Mouse (Mus musculus): ENCODE measurements around the gene Bag5.
"Not testable (repeated sequence)": the region's sequence is repeated elsewhere in the genome, so short reads cannot be mapped to it uniquely, and the experiment has no call there.

Gene Bag5

DNA sequence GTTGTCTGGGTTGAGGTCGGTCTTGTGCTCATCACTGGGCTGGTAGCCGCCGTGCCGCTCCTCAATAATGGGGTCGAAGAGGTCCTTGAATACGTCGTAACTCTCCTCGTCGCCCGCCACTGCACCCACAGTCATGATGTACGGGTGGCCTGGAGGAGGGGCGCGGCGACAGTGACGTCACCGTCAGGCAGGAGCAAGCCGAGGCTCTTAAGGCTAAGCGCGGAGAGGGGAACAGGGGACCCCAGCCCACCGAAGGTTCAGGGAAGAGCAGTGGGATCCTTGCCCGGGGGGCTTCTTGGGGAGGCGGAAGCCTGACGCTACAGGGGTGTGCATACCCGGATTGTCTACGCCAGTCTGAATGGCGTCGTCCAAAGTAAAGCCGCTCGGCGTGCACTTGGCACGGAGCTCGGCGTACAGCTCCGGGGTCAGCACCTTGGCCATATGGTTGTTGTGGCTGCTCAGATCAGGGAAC, 41.6 kb downstream of the Bag5 start:
- DNase-seq, result peak; percentile 81

DNA sequence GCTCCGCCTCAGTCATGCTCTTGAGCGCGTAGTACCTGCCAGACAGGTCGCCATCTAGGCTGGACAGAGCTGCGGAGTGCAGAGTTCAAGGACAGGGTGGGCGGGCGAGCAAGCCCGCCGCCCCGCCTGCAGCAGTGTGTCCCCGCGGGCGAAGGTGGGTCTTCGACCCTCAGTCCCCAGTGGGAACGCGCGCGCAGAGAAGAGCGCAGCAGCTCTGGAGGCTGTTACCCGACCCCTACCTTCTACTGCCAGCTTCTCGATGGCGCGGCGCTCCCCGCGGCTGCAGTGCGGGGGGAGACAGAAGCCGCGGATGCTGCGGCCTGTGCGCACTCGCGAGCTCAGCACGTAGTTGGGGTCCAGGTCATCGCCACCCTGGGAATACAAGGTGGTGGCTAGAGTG, 42.1 kb downstream of the Bag5 start:
- peak; percentile 51 for DNase-seq

DNA sequence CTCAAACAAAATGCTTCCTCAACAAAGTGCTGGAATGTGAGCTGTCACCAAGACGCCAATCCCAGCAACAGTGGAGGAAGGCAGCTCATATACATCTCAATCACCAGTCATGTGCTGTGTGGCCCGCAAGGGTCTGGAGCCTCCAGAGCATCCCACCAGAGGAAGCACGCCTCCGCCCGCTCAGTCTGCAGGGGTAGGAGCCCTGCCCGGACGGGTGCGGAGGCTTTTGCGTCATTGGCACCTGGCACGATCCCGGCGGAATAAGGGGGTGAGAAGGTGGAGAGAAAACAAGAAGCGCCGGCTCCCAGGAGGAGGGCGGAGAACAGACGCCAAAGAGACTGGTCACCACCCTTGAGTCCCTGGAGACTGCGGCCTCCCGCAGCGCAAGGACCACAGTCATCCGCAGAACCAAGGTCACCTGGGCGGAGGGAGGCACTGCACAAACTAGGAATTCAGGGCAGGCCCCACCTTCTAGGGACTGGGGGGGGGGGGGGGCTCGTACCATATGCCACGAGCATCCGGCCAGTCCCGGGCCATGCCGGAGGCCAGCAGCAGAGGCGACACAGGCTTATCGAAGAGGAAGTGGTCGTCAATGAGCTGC, 42.6 kb downstream of the Bag5 start:
- DNase-seq, result peak; percentile 57

DNA sequence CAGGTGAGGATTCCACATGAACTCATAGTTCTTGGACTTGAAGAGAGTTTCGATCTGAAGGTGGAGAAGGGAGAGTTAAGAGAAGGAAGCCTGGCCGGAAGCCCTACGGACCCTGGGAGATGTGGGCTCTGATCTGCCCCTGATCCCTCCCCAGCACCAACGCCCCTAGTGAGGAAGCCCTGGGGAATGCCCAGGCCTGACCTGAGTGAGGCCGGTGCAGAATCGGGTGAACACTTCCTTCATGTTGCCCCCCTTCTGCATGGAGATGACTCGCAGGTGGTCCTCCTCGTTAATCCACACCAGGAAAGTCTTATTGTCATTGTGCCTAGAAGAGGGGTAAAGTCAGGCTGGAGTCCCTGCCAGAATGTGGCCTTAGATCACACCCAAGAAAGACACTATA, 43.1 kb downstream of the Bag5 start:
- peak; percentile 16 for DNase-seq

DNA sequence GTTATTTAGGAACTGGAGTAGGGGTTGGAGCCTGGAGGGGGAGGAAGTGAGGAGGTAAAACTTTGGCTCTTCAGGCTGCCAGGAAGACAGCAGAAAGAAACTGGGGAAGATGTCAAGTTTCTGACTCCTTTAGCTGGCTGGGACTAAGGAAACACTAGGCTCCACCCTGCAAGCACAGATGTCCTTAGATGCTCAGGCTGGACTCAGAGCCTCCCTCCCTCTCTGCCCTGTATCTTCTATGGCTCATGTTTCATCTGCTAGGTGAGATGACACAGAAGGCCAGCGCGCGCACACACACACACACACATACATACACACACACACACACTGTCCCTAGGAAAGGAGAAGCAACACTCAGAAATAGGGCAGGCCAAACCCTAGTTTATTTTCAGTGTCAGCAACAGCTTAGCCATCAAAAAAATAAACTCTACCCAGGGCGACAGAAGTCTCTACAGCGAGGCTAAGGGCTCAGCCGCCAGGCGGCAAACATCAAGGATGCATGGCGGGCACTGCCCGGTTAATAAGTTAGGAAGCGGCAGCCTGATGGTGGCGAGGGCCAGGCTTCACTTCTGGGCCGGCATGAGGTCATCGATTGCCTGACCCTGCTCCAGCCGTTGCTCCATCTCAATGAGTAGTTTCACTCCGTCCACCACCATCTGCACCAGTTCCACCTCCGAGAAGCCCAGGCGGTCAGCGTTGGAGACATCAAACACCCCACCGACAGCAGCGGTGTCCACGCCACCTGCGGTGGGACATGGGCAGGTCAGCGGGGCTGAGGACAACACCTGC, 43.9 kb downstream of the Bag5 start:
- DNase-seq, result peak; percentile 52

DNA sequence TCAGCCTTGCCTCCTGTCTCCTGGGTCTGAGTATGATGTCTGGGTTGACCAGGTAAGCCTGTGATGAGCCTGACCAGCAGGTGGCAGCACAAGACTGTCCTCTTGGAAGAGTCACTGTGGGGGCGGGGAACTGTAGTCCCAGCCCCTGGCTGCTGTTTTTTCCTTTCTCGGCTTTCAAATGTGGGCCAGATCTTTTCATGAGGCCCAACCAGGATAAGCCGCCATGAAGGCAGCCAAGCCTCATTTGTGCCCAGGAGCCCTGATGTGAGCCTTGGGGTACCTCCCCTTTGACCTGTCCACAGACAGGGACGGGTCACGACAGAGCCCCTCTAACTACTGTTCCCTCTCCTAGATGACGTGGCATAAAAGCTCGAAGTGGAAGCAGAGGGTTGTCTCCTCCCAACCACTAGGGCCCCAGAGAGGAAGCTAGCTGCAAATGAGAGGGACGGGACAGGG, 44.6 kb downstream of the Bag5 start:
- DNase-seq, result peak; percentile 95

DNA sequence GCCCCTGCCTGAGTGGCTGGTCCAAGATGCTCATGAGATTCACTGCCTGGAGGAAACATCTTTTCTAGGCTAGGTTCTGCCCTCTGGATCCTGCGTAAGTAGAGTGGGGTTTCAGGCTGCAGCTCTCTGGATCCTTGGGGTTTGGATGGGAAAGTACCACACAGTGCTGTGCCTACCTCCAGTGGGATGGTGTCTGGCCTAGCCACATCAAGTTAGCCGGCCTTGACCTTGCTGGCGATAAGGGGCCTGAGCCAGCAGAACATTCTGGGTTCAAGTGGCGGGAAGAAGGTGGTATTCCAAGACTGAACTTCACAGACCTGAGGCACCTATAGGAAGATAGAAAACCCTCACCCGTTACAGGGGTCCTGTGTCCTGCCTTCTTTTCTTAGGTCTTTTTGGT, 45.6 kb downstream of the Bag5 start:
- DNase-seq, result peak; percentile 21

DNA sequence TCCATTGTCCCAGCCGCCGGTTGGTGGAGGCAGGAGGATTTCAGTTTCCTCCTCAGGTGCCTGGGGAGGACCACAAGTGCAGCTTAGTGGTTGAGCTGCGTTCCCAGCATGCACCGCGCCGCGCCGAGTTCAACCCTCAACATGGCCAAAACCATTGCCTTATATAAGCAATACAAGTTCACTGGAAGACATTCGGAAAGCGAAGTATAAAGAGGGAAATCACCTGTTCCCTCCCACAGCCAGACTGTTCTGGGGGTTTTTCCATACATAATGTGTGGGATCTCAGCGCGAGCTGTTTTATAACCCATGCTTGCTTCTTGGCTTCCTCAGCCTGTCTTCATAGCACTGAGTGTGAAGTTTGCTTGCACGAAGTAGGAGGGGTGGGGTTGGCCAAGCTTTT, 46.7 kb downstream of the Bag5 start:
- peak; percentile 3 for DNase-seq

DNA sequence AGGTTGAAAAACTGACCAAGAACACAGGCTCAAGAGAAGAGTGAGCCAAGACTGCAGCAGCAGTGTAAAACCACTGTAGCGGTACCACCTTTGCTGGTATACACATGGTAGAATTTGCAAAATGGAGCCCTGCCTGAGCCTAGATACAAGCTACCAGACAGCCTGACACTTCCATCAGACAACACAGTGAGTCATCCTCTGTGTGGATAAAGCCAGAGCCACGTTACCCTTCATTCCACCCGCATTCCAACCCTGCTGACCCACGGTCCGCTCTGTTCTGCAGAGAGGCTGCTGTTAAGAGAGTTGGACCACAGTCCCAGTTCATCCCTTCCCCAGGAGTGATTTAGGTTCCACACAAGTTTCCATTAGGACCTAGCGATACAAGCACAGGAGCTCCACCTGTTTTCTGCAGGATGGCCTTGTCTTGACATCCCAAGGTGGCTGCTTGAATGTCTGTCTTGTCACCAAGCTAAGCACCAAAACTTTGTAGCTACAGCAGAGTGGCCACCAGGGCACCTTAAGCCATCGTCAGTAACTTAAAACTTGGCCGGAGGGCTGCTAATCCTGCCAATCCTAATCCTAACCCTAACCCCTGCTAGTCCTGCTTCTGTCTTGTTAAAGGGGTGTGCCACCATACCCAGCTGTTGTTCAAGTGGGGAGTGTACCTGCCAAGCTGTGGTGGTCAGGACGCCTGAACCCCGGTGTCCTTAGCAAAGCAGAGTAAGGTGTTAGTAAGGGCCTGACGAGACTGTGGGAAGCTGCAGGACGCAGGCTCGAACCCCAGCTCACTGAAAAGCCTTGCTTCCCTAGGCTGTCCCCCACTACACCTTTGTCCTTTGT, 47.8 kb downstream of the Bag5 start:
- DNase-seq, result peak; percentile 19

DNA sequence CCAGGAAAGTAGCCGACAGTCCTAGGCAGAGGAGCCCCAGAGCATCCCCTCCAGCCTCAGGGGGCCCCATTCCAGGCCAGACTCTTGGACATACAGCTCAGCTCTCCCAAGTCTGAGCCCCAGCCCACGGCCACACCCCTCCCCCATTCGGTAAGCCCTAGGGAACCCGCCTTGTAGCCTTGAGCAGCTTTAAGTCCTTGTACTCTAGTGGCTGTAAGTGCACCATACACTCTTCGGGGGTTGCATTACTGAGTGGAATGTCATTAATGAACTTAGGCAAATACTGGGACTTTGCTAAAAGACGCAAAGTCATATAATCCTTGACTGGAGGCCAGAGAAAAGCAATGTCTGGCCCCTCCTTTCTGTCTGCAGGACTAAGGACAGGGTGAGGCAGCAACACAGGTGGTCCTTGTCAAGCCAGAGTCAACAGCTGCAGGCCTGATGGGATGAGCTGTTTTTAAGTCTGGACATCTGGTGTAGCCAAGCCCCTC, 48.9 kb downstream of the Bag5 start:
- peak; percentile 82 for DNase-seq

DNA sequence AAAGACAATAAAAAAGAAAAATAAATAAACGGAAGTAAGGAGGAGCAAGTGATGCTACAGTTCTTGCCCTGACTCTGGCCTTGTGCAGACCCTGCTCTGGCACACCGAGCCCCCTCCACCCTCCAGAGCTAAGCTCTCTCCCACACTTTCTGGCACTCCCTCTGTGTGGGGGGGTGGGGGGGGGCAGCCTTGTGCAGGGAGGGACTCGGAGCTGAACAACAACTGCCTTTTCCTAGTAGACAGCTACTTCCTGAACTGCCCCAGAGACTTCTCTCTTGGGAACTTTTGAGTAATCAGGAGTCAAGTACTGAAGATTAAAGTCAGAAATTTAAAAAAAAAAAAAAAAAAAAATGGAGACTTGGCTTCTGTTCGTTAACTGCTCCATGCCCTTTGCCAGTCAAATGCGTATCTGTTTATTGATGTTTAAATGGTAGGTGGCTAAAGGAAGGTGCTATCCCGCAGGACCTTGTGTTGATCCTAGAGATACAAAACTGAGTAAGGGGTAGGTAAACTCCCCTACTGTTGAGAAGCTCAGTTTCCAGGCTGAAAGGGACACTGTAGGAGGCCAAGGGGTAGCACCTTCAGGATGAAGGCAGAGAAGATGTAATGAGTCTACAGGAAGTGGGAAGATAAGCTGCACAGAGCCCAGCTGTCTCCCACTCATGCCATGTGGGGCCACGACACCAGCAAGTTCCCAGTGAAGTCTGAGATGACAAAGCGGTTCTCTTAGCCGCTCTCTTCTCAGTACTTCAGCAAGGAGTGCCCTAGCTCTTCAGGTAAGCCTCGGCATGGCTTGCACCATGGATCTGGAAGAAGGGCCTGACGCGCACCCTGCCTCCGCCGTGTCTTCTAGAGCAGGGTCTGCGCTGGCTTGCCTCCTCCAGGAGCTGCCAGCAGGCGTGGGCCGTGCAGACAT, 49.6 kb downstream of the Bag5 start:
- DNase-seq, result no peak

DNA sequence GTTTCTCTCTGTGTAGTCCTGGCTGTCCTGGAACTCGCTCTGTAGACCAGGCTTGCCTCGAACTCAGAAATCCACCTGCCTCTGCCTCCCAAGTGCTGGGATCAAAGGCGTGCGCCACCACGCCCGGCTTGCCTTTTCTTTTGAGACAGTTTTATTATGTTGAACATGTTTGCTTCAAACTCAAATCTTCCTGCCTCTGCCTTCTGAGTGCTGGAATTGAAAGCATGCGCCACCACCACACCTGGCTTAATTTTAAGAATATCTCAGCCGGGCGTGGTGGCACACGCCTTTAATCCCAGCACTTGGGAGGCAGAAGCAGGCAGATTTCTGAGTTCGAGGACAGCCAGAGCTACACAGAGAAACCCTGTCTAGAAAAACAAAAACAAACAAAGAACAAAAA, 51.5 kb downstream of the Bag5 start:
- DNase-seq, result not testable (repeated sequence)

DNA sequence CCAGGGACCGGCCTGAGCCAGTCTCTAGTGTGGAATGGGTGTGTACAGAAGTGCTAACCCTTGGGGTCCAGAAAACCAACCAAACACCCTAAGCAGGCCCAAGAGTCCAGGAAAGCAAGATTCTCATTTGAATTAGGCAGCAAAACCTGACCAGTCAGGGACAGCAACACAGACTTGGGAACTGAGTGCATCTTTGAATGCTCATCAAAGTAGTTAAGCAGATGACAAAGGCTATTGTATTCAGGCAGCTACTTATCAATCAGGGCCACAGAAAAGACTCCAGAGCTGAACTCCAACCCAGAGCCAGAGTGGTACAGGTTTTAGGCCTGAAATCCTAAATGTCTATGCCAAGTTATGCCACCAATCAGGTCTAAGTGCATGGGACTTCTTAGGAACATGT, 52.4 kb downstream of the Bag5 start:
- DNase-seq, result no peak
